Mouse (Mus musculus) CH12.LX (cell line): ENCODE data around the gene Ran.

Source experiments
- CHD1 ChIP-seq: IDR thresholded peaks from 2 replicates; pipeline ENCODE4 v1.6.1; 2012; ENCODE audit warnings: low read depth, low read length, improper control_type of control experiment, inconsistent platforms
- CTCF ChIP-seq, 2 experiments: IDR thresholded peaks in 1 of 2; conservative IDR thresholded peaks in 1 of 2; 2 replicates each; pipeline ENCODE4 v1.5.1; 2011 to 2012; ENCODE audit warnings: low read depth in 2 of 2, low read length in 2 of 2, improper control_type of control experiment in 1 of 2, inconsistent platforms in 1 of 2, mild to moderate bottlenecking in 1 of 2, moderate library complexity in 1 of 2
- E2F4 ChIP-seq: IDR thresholded peaks from 2 replicates; pipeline ENCODE4 v1.6.1; 2011; ENCODE audit warnings: low read depth, low read length, improper control_type of control experiment; ENCODE audit not compliant: insufficient replicate concordance
- EP300 ChIP-seq: IDR thresholded peaks from 2 replicates; pipeline ENCODE4 v1.6.1; 2011; ENCODE audit warnings: low read length, improper control_type of control experiment
- MXI1 ChIP-seq: IDR thresholded peaks from 2 replicates; pipeline ENCODE4 v1.6.1; 2011; ENCODE audit warnings: mild to moderate bottlenecking, low read depth, low read length, improper control_type of control experiment
- MYC ChIP-seq: IDR thresholded peaks from 2 replicates; pipeline ENCODE4 v1.6.1; 2011; ENCODE audit warnings: low read depth, mild to moderate bottlenecking, improper control_type of control experiment, low read length
- NELFE ChIP-seq: IDR thresholded peaks from 2 replicates; pipeline ENCODE4 v1.6.1; 2011; ENCODE audit warnings: low read depth, low read length, improper control_type of control experiment
- POLR2A ChIP-seq: IDR thresholded peaks from 2 replicates; pipeline ENCODE4 v1.6.1; 2011; ENCODE audit warnings: low read depth, mild to moderate bottlenecking, improper control_type of control experiment, low read length
- POLR2AphosphoS2 ChIP-seq: IDR thresholded peaks from 2 replicates; pipeline ENCODE4 v1.6.1; 2011; ENCODE audit warnings: low read depth, low read length, improper control_type of control experiment
- SIN3A ChIP-seq: IDR thresholded peaks from 2 replicates; pipeline ENCODE4 v1.6.1; 2012; ENCODE audit warnings: low read length, improper control_type of control experiment, inconsistent platforms
- TCF12 ChIP-seq: IDR thresholded peaks from 2 replicates; pipeline ENCODE4 v1.6.1; 2014; ENCODE audit warnings: low read depth, mild to moderate bottlenecking, inconsistent platforms, low read length, improper control_type of control experiment
- UBTF ChIP-seq: IDR thresholded peaks from 2 replicates; pipeline ENCODE4 v1.6.1; 2012; ENCODE audit warnings: low read depth, mild to moderate bottlenecking, inconsistent platforms, low read length, improper control_type of control experiment, moderate library complexity
- USF1 ChIP-seq: IDR thresholded peaks from 2 replicates; pipeline ENCODE4 v1.6.1; 2014; ENCODE audit warnings: low read depth, mild to moderate bottlenecking, inconsistent platforms, low read length, improper control_type of control experiment
- ZNF384 ChIP-seq: IDR thresholded peaks from 2 replicates; pipeline ENCODE4 v1.6.1; 2012; ENCODE audit warnings: low read depth, low read length, improper control_type of control experiment, inconsistent platforms

DNA sequence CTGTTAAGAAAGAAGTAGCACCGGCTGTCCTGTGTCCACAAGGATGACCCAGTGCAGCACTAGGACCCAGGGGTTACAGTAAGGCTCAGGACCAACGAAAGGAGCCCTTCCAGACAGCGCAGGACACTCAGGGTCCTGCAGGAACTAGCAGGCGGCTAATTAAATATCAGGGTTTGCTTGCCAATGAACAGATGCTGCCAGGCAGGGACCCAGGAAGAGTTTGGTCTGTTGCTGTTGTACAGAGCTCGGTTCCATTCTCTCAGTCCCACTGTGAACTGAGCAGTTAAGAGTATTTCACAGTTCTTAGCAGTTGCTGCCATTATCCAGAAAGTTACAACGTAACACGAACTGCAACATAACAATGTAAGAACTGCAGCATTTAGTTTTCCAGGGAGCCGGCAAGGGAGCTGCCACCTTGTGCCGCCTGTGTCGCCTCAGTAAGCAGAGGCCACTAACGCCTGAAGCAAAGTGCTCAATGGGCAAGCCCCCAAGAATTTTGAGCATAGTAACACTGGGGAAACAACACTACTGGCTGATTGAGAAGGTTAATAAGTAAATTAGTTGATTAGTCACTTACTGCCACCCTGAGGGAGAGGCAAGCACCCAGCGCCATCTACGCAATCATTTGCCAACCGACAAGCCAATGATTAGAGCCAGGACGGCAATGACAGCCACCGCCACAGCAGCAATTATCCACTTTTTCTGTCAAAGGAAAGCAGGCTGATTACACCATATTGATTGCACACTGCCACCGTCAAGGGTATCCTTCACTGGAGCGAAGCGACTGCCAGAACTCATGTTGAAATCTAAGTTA lies 32.5 kb upstream of the Ran start:
- no peak for TF ChIP-seq POLR2A
- TF ChIP-seq ZNF384: no peak
- no peak for TF ChIP-seq EP300
- no peak for TF ChIP-seq SIN3A
- TF ChIP-seq CHD1: no peak
- TF ChIP-seq TCF12: no peak
- no peak for TF ChIP-seq UBTF
- no peak for TF ChIP-seq MXI1
- no peak for TF ChIP-seq POLR2AphosphoS2
- no peak for TF ChIP-seq USF1
- TF ChIP-seq MYC: no peak
- no peak for TF ChIP-seq CTCF (conservative IDR thresholded peaks at IDR 0.05 in 1 of 2, IDR thresholded peaks at IDR 0.05 in 1 of 2; ENCODE audit: low read depth in 2 of 2, low read length in 2 of 2)
- TF ChIP-seq E2F4: no peak
- no peak for TF ChIP-seq NELFE
